Mouse (Mus musculus): ENCODE measurements at regions not wholly inside any gene's neighbourhood (a gene's known extent, or its start where the extent isn't known, plus 50 kb on each side); places are given as distances from the start of the nearest gene placed in this dataset.

DNA sequence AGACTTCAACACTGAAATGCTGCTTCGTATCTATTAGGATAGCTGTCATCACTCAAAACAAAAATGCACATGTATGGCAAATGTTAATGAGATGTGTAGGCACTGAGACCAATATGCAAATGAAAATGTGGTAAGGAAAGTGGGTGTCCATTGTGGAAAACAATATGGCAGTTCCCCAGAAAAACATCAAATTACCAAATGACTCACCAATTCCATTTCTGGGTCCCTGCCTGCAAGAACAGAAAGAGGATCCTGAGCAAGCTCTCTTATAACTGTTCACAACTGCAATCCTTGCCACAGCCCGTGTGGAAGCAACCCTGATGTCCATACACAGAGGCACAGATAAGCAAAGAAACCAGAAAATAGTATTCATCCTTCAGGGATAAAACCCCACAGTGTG is 442.0 kb downstream of the Defb40 start:
- DNase-seq = no peak

DNA sequence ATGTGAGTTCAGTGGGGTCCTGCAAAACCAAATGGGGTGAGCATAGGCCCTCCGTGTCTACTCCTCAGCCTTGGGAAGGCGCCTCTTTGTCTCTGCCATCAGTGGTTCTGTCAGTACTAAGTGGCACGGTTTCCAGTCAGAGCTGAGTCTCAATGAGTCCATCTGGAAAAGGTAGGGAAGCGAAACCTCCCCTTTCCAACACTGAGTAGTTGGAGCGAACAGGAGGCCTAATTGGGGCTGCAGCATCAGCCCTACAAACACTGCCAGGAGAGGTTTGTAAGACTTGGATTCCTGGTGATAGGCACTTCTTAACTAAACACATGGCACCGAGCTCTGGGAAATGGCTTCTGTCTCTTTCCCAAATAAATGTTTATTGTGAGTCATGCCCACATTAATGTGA is 449.9 kb downstream of the Defb40 start:
- DNase-seq = no peak

DNA sequence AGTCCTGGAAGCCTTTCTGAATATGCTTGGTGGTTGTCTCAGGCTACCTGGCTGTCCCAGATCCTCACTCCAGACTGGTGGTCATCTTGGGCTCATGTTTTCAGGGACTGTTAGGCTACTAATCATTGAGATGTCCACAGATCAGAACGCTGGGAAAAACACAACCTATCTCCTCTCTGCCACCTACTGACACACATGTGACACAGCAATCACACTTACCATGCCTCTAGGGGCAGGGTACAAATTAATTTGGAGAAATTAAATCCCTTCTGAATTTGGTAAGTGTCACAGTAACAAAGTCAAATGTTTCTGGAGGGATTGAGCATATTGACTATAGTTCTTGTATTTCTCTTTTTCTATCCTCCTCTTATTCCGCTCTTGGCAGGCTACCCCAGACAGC is 465.6 kb downstream of the Defb40 start:
- DNase-seq = no peak

DNA sequence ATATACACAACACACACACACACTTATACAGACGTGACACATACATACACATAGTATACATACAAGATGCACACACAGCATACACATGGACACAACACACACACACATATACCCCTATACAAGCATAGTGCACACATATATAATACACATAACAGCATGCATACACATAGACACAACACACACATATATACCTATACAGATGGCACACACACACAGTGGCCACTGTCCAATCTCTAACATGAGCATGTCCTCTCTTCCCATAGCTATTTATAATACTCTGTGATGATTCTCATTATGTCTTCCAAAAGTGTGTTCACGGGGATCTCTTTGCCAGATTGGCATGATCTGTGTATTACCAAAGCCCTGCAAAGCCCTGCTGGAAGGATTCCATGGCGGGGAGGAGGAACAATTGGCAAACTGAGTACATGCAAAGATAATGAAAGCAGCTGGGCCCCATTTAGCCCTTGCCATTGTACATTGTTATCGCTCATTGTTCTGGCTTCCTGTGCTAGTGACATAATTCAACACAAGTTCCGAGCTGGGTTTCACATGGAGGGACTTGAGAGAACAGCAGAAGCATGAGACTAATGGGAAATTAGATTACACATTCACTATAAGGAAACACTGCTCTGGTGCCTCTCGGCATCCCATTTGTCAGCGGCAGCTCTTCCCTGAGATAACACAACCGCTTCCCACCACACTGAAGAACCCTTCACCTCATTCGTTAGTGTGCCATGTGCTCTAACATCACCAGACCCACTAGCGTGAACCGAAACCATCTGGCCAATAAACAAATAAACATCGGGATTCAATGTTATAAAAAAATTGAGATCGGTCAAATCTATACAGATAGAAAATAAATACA is 471.7 kb downstream of the Defb40 start:
- no peak for DNase-seq

DNA sequence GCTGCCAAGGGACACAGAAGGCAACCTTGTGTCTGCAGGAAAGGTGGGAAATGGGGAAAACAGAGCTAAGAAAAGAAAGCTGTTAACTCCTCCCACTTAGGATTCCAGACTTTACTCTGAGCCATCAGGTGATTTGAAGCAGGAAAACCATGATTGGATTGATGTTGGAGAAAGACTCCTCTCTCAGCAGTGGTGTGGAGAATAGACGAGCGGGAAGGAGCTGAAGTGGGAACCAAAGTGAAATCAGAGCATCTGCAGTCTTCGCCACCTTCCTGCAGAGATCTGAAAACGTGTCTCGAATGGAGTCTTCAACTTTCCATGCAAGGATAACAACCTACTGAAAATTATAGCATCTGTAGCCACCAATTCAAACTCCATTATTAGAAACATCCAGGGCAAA is 487.4 kb downstream of the Defb40 start:
- no peak for DNase-seq

DNA sequence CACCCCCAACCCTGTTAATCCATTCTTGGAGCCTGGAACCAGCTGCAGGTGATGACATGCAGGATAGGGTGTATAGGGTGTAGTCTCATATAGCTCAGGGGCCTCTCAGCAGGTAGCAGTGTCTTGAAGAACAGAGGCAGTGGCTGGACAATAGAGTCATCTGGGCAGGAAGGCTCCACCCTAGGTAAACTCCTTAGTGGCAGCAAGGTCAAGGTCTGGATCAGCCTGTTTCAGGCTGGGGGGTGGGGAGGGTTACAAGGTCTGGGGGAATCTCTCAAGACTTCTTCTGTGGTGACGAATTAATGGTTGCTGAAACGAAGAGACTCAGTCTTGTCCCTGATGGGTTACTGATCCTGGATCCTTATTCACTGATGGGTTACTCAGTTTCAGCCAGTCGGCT is 498.0 kb downstream of the Defb40 start:
- no peak for DNase-seq

DNA sequence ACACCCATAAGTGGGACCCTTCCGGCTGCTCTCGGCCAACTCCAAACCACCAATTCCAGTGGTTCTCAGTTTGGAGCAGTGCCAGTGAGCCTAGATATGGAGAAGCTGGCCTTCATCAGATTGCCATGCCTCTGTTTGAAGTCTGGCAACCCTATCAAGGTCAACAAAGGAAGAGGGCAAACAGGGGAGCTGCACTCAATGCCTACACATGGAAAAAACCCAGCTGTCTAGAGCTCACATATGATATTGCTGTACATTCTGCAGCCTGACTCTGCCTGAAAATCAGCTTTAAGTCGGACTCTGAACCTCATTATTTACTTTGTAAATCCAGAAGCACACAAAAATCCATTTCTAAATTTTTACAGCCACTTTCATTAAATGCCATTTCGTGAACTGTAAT is 499.9 kb downstream of the Defb40 start:
- no peak for DNase-seq

DNA sequence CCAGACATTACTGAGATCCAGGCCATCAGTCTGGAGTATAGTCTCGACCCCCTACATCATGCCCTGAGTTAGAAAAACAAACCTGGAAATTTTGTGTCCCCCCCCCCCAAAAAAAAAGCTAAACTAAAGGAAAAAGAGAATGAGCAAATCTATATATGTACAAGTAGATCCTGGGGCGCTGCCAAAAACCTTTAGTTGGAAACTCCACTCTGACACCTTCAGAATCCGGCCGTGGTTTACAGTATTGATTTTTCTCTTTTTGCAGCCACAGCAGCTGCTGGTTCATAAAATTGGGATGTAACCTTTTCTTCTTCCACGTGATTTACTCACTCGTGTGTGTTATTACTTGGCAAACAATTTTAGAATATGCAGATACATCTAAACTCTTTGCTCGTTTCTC is 510.5 kb downstream of the Defb40 start:
- DNase-seq = no peak

DNA sequence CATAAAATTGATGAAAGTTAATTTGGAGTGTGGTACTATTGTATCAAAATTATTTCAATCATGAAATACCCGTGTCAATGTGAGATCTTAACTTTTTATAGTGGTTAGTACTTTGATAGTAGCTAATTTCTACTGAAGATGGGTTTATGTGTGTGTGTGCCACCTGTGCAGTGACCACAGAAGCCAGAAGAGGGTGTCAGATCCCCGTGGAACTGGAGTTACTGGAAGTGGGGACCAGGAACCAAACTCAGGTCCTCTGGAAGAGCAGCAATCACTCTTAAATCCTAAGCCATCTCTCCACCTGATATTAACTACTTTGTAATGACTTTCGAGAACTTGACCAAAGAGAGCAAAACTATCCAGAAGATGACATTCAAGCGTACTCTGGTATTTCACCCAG is 517.4 kb downstream of the Defb40 start:
- no peak for DNase-seq

DNA sequence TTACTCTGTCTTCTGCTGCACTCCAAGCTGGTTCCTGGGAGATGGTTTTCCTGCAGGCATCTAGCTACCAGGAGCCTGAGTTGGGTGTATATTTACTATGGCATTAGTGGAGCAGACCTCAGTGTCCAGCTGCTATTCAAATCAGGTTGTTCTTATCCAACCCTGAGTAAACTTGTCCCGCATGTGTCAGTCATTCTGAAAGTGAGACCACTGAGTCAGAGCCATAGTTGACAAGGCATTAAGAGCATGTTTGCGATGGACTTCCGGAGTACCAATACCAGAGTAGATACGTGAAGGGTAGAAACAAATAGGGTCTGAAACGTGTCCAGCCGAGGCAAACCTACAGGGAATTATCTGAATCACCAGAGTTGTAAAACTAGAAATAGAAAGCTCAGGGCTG is 520.6 kb downstream of the Defb40 start:
- no peak for DNase-seq

DNA sequence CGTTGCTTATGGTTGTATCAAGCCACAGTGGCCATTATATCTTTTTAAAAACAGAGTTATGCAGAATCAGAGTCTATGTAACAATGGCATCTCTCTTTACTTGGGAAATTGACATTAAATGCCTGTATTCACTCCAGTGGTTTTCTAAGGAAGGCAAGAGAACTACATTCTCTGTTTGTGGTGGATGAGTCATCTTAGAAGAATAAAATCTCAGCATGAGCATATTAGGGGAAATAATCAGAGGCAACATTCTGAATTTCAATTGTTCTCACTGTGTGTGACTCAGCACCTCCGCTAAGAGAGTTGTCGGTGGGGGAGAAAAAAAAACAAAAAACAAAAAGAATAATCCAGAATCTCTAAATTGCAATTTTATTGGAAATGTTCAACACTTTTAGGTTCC is 529.0 kb downstream of the Defb40 start:
- DNase-seq = no peak

DNA sequence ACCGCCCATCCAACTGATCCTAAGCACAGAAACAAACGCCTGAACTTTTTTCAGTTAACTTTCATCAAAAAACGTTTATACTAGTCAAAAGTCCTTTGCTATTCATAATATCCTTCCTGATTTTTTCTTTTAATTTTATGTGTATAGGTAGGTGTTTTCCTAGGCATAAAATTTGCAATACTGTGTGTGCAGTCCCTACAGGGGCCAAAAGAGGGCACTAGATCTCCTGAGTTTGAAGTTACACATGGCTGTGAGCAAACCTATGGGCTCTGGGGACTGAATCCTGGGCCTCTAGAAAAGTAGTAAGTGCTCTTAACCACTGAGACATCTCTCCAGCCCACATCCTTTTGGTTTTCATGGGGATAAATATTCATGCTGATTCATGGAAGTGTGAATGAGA is 535.8 kb downstream of the Defb40 start:
- no peak for DNase-seq

DNA sequence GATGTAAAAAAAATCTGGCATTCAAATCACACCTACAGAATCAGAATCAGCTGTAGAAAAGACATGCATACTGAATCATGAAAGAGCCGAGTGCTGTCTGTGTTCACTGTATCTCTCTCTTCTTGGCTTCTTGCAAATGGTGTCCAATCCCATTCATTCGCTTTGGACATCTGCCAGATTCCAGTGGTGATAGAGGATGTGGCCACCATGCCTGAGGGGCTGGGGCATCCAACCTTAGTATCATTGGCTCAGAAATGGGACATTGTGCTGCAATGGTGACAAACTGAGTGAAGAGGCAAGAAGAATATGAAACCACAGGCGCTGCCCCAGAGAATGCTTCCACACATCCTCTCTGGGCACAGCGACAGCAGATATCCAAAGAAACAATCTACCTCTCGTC is 555.2 kb downstream of the Defb40 start:
- no peak for DNase-seq

DNA sequence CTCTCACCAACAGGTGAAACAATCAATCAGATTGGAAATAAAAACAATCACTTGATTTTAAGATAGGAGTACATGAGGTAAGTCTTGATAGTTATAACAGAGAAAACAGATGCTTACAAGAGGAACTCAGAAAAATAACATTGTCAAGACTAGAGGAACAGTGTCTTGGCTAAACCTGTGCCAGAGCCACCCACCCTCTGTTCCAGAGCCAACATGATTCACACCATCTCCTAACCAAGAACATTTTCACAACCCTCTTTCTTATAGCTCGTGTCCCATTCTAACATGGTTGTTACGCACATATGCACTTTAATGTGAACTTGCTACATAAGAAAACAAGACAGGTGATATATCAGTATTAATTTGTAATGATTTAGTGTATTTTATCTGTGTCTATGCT is 565.6 kb downstream of the Defb40 start:
- DNase-seq = no peak

DNA sequence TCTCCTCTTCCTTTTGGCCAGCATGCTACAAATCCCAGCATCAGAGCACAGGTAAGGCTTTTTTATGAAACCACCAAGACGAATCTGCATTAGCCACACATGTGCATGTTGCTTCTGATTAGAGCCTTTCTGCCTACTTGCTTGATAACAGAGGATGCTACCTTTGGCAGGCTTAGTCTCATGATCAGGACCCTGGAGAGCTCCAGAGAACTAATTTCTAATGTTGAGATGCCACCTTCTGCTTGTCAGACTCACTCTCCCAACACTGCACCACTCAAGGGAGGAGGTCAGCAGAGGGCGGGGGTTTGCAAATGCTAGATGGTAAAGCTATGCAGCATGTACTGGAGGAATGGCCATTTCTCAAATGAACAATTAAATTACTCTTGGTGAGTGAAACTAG is 571.6 kb downstream of the Defb40 start:
- DNase-seq = no peak

DNA sequence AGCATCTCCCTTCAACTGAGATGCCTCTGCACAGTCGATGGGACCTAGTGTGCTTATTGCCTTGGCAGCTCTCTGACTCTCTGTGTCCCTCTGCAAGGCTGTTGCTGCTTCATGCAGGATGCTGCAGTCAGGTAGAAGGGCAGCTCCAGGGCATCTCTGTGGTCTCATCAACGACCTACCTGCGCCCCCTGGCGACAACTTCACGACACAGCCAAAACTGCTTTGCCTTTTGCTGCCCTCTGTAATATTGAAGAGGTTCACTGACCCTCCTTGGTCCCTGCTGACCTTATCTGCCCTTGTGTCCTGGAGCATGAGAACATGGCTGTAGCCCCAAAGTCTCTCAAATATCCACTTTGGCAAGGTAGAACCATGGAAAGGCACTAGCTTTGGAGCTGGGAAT is 589.7 kb downstream of the Defb40 start:
- peak; percentile 8 for DNase-seq

DNA sequence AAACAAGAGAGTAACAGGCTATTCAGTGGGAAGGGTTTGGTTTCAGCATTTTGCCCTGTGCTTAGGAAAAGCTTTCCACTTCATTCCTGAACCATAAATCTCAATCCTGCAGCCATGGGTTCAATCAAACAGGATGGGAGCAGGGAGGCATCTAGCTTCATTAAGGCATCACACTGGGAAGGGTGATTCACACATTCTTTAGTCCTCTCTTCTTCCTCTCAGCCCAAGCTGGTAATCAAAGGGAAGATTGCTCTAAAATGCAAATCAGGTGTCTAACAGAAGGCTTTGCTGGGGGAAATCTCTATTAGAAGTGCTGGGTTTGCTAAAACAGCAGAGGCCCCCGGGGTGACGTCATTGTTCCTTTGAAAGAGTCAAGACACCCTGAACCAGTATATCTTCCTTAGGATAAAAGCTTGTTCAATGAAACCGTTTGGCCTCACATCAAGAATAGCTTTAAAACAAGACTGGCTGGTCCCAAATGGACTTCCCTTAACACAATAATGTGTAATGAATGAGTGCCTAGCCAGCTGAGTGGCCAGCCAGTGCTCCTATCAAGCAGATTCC is 596.4 kb downstream of the Defb40 start:
- DNase-seq = no peak

DNA sequence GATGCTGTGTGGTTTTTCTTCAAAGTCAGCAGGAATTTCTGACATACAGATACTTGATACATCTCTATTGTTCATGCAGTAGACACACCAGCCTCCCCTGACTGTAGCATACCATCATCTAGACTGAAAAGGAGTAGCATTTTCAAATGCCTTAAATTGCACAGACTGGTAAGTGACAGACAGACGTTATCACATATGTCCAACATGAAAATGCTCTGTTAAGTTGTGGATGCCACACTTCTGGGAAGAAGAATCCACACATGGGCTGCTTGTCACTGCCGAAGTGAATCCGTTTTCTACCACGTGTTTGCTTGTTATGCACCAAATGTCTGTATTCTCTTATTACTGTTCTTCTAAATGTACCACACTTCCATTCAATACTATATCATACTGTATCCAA is 629.3 kb downstream of the Defb40 start:
- DNase-seq = no peak

DNA sequence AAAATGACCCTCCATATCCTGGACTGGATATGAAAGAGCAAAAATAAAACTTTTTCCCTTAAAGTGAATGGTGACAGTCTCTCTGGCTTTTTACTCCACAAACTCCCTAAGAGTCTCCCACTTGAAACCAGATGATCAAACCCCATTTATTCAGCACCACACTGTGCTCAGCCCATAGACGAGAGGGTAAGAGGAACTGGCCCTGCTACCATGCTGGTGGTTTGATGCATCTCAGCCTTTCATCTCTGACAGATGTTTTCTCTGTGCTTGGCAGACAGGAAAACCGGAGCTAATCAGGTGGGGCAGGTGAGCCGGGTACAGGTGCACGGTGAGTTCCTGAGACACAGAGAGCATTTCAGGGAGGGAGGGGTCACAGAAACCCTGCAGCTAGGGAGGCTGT is 631.8 kb downstream of the Defb40 start:
- DNase-seq = no peak

DNA sequence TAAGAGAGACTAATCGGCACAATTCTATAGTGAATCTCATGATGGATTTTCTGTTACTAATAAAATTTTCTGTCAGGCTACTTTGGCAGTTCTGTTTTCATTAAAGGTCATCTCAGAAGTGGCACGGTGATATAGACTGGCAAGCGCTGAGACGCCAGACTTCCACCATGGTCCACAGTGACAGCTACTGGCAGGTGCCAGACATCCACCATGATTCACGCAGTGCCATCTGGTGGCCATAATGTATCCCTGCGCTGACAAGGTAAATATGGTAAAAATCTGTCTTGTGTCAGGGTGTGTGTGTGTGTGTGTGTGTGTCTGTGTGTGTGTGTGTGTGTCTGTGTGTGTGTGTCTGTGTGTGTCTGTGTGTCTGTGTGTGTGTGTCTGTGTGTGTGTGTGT is 632.7 kb downstream of the Defb40 start:
- peak; percentile 5 for DNase-seq

DNA sequence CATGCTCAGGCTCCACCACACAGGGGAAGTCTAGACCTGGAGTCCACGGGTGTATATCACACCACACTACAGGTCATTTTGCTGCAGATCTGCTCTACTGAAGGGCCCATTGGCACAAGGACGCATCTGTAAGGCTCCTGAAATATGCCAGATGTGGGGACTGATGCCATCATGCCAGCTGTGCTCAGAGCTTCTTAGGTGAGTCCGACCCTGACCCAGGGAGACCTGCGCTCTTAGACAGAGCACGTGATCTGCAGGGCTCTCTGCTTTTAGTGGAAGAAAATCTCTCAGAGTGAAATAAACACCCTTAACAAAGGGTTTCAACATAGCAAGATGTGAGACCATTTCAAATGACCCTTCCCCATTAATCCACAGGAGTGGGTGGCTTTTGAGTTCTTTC is 633.2 kb downstream of the Defb40 start:
- DNase-seq = no peak

DNA sequence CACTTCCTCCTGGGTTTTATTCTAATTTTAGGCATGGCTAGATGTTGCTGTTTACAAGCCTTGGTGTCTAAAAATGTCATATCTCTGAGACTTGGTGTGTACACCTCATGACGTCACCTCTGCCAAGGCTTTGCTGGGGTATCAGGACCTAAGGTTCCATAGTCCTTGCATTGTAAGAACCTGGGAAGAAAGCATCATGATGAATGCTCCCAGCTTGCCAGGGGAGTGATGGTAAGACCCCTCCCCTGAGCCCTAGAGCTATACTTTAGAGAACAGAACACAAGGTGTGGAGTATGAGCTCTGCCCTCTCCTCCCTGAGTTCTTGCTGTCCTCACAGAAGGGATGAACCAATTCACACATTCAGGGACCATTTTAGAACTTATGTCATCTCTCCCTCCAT is 642.5 kb downstream of the Defb40 start:
- DNase-seq = no peak

DNA sequence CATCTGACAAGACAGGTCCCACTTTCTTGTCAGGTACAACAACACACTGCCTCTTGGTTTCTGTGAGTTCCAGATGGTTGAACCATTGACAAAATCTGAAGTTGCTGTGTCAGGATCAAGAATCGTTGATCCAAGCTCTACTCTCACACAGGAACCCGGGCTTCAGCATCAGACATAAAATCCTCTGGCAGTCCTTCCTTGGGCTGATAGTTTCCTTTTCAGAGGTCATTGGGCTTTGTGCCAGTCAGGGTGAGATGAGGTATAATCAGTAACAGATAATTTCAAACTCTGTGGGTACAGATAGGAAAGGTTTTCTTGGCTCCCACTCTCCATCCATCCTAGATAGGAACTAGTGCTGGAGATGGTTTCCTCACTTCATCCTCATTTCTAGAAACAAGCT is 649.5 kb downstream of the Defb40 start:
- no peak for DNase-seq

DNA sequence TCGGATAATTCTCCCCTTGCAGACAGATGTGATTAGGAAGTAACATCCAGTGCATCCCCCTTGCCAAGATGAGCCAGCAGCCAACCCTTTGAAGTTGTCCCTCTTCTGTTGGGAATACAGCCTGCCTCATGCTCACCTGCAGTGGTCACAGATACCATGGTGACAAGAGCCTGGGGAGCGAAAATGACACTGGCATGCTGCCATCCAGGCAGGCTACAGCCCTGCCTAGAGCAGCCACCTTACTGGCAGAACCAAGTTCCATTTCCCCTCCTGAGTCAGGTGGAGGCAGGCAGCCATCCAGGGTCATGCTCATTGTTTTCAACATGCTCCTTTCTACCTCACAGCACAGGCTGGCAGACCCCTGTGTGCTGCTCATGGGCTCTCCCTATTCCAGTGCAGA is 661.6 kb downstream of the Defb40 start:
- no peak for DNase-seq

DNA sequence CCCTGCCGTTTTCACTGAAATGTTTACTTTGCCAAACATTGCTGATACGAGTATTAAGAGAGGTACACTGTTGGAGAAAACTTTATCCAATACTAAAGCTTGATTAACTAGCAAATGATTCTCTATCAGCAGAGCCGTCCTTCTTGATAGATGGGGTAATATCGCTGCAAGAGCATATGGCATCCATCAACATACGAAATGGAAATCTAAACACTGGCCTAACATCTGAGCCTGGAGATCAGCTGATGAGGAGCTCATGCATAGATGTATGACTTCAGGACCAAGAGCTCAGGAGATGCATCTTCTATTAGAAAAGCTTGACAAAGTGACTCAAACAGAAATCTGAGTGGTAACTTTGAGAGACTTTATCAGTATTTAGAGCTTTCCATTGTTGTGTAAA is 666.5 kb downstream of the Defb40 start:
- DNase-seq = no peak

Data from thymus, postnatal 14 days (tissue).